Mouse (Mus musculus) kidney, embryonic 14.5 days (tissue): Measurements from ENCODE around the gene Hhatl. TPM values are rescaled to one million over a fixed set of nuclear protein-coding genes. Genes with fewer than 3 reads are reported as not detected.

Experiments used
- ATAC-seq: fragments of 200-750 bp; cut with Nextera tagmentation; 2 replicates; pipeline ENCODE4 v1.8.0; 2017; ENCODE audit warnings: moderate number of reproducible peaks, mild to moderate bottlenecking, moderate TSS enrichment, moderate library complexity; ENCODE audit not compliant: low FRiP score, low TSS enrichment
- H3K27ac ChIP-seq: fragments of 300-500 bp; sonication (generic); 2 replicates; pipeline ENCODE4 v1.5.1; 2014; ENCODE audit warnings: low read depth, mild to moderate bottlenecking, low read length, moderate library complexity, mixed read lengths
- H3K27me3 ChIP-seq: fragments of 300-500 bp; sonication (generic); 2 replicates; pipeline ENCODE4 v1.6.1; 2014; ENCODE audit warnings: mild to moderate bottlenecking, low read length; ENCODE audit not compliant: control insufficient read depth, insufficient read depth
- H3K36me3 ChIP-seq: fragments of 300-500 bp; sonication (generic); 2 replicates; pipeline ENCODE4 v1.6.1; 2014; ENCODE audit warnings: low read length, mixed read lengths; ENCODE audit not compliant: control insufficient read depth, insufficient read depth
- H3K4me1 ChIP-seq: fragments of 300-500 bp; sonication (generic); 2 replicates; pipeline ENCODE4 v1.6.1; 2014; ENCODE audit warnings: low read length, mixed read lengths; ENCODE audit not compliant: control insufficient read depth, insufficient read depth
- H3K4me2 ChIP-seq: fragments of 300-500 bp; sonication (generic); replicated peaks from 2 replicates; pipeline ENCODE4 v1.6.1; 2014; ENCODE audit warnings: low read depth, mild to moderate bottlenecking, low read length
- H3K4me3 ChIP-seq: fragments of 300-500 bp; sonication (generic); 2 replicates; pipeline ENCODE4 v1.5.1; 2014; ENCODE audit warnings: mild to moderate bottlenecking, low read length
- H3K9ac ChIP-seq: fragments of 300-500 bp; sonication (generic); 2 replicates; pipeline ENCODE4 v1.6.1; 2014; ENCODE audit warnings: low read depth, mild to moderate bottlenecking, low read length, moderate library complexity
- H3K9me3 ChIP-seq: fragments of 300-500 bp; sonication (generic); 2 replicates; pipeline ENCODE4 v1.6.1; 2016; ENCODE audit warnings: low read length; ENCODE audit not compliant: control insufficient read depth
- WGBS: fragments of 180-500 bp; shearing (Covaris S2); extraction: QIAGEN DNeasy Blood & Tissue Kit; methylation state at CpG from one replicate; pipeline ENCODE4 v1.1.7; 2014; 5-methylcytosine and 5-hydroxymethylcytosine counted together
- polyA plus RNA-seq: library from polyadenylated mRNA; unstranded; fragments of >200 nt; fragmentation: Nextera tagmentation; extraction: Ambion mirVana; gene quantifications from 2 replicates; pipeline ENCODE4 v1.2.1, GENCODE M21; 2014

Gene Hhatl
- polyA plus RNA-seq, 1 experiment from 2014 or later, result not detected

GRCm38 (mm10) chr9:121810081-121810821 is 17.9 kb upstream of the Hhatl start:
- Histone ChIP-seq H3K36me3 (no peaks in the 10 kb centered on the region), H3K4me3 (no peak overlapping the region), H3K27ac (no peak overlapping the region), H3K27me3 (no peaks in the 10 kb centered on the region), H3K9ac (no peak overlapping the region), H3K4me1 (0 out of 2 replicates have a peak, but pooled peaks cover 3% of the 10 kb centered on the region), H3K4me2 (no peak overlapping the region), H3K9me3 (no peaks in the 10 kb centered on the region)
- ATAC-seq, result 0 out of 2 replicates have a peak, but pooled peaks have one; percentile 14
- 31% methylated on average over 15 of the region's 15 CpGs for WGBS

DNA sequence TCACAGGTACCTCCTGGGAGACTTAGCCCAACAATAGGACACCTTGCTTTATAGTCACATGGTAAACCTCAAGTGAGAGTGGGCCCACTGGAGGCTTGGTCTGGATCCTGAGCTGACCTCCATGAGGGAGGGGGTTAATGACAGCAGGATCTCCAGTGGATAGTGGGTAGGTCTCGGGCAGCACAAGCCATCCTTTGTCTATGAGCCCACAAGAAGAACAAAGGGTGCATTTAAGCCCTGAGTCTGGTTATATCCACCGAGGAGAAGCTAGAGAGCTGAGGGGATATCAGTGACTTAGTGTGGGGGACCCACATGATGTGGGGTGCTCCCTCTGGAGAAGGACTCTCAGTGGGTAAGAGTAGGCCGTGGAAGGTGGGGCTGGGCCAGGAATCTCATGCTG is 16.2 kb upstream of the Hhatl start:
- Histone ChIP-seq H3K27ac (no peak overlapping the region), H3K36me3 (no peaks in the 10 kb centered on the region), H3K9me3 (no peaks in the 10 kb centered on the region), H3K4me3 (no peak overlapping the region), H3K27me3 (no peaks in the 10 kb centered on the region), H3K4me2 (no peak overlapping the region), H3K4me1 (0 out of 2 replicates have a peak, but pooled peaks cover 3% of the 10 kb centered on the region), H3K9ac (no peak overlapping the region)
- WGBS, result 74% methylated on average over 3 of the region's 3 CpGs
- ATAC-seq, result no peak

DNA sequence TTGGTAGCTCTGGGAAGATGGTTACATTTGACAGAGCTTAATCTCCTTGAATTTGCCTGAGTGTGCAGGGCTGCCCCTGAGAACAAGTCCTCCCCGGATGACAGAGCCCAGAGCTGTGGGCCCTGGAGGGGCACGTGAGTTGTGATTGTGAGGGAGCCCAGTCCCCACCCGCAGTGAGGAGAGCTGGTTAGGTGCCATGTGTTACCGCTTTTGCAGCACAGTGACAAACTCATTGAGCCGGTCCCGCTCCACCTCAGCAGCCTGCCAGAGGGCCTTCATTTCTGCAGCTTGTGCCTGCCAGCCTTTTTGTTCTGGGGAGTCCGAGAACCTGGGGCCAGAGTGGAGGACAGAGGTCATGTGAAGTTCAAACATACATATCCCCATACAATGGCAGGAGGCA is 15.6 kb upstream of the Hhatl start:
- Histone ChIP-seq H3K4me1 (0 out of 2 replicates have a peak, but pooled peaks cover 3% of the 10 kb centered on the region), H3K27ac (no peak overlapping the region), H3K4me3 (no peak overlapping the region), H3K9me3 (no peaks in the 10 kb centered on the region), H3K36me3 (no peaks in the 10 kb centered on the region), H3K4me2 (no peak overlapping the region), H3K9ac (no peak overlapping the region), H3K27me3 (no peaks in the 10 kb centered on the region)
- no peak for ATAC-seq
- WGBS, result 77% methylated on average over 7 of the region's 7 CpGs

GRCm38 (mm10) chr9:121807546-121807945 is 15.2 kb upstream of the Hhatl start:
- H3K27ac ChIP-seq, result no peak overlapping the region
- no peaks in the 10 kb centered on the region for H3K36me3 ChIP-seq
- H3K4me3 ChIP-seq, result no peak overlapping the region
- no peak overlapping the region for H3K4me2 ChIP-seq
- ATAC-seq, result no peak
- WGBS, result 77% methylated on average over 1 of the region's 1 CpGs
- no peak overlapping the region for H3K9ac ChIP-seq
- 0 out of 2 replicates have a peak, but pooled peaks cover 3% of the 10 kb centered on the region for H3K4me1 ChIP-seq
- H3K27me3 ChIP-seq, result no peaks in the 10 kb centered on the region
- no peaks in the 10 kb centered on the region for H3K9me3 ChIP-seq

GRCm38 (mm10) chr9:121802747-121803146 is 10.4 kb upstream of the Hhatl start:
- Histone ChIP-seq H3K4me3 (no peak overlapping the region), H3K9ac (no peak overlapping the region), H3K4me2 (no peak overlapping the region), H3K9me3 (no peaks in the 10 kb centered on the region), H3K27me3 (no peaks in the 10 kb centered on the region), H3K4me1 (no peaks in the 10 kb centered on the region), H3K36me3 (no peaks in the 10 kb centered on the region), H3K27ac (no peak overlapping the region)
- WGBS, result 56% methylated on average over 7 of the region's 7 CpGs
- no peak for ATAC-seq

GRCm38 (mm10) chr9:121798887-121799520 is 6.7 kb upstream of the Hhatl start:
- no peak for ATAC-seq
- H3K27me3 ChIP-seq, result no peaks in the 10 kb centered on the region
- no peaks in the 10 kb centered on the region for H3K36me3 ChIP-seq
- no peaks in the 10 kb centered on the region for H3K9me3 ChIP-seq
- H3K4me1 ChIP-seq, result no peaks in the 10 kb centered on the region
- H3K4me3 ChIP-seq, result no peak overlapping the region
- no peak overlapping the region for H3K4me2 ChIP-seq
- WGBS, result 55% methylated on average over 5 of the region's 6 CpGs
- no peak overlapping the region for H3K27ac ChIP-seq
- H3K9ac ChIP-seq, result no peak overlapping the region

DNA sequence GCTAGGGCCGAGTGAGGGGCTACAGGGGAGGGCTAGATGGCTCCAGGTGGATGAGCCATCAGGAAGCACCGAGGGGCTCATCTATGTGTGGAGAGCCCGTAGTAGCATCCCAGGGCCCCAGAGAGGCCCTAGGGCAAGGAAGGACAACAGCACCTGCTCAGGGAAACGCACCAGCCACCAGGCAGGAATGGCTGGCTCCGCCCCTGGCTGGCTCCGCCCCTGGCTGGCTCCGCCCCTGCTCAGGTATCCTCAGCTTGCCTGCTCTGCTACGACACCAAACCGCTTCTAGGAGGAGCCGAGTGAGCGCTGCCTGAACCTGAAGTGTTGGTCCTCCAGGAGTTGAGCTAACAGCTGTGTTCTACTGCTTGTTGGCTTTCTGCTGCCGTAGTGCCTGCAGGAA is 5.4 kb upstream of the Hhatl start:
- H3K27me3 ChIP-seq, result no peaks in the 10 kb centered on the region
- H3K4me1 ChIP-seq, result no peaks in the 10 kb centered on the region
- H3K9ac ChIP-seq, result no peak overlapping the region
- WGBS, result 13% methylated on average over 12 of the region's 12 CpGs
- peak overlapping the region; percentile 15; the same call in 1 of the 2 replicates for H3K4me2 ChIP-seq
- no peaks in the 10 kb centered on the region for H3K36me3 ChIP-seq
- H3K27ac ChIP-seq, result no peak overlapping the region
- H3K9me3 ChIP-seq, result no peaks in the 10 kb centered on the region
- ATAC-seq, result no peak
- H3K4me3 ChIP-seq, result no peak overlapping the region

DNA sequence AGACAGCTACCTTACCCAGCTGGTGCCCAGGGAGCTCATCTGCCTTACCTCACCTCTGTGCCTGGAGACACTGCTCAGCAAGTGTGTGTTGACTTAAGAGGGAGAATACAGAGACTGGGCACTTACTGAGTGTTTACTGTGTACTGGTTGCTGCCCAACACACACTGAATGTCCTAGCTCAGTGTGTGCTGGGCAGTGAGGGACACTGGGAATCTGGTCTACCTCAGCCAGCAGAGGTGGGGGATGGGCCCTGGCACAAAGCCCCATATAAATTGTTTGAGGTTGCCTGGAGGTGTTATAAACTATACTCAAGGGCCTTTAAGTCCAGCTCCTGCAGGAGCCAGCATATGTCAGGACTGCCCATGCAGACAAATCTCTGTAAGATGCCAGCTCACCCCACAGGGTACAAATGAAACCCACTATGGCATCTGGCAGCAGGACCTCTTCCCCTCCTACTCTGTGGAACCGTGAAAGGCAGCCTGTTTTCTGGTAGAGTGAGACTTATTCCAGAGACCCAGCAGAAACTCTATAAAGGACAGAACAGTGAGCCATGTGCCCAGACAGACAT is 2.7 kb upstream of the Hhatl start:
- no peaks in the 10 kb centered on the region for H3K27me3 ChIP-seq
- H3K4me2 ChIP-seq, result no peak overlapping the region
- H3K4me1 ChIP-seq, result peaks cover 11% of the 10 kb centered on the region
- no peaks in the 10 kb centered on the region for H3K36me3 ChIP-seq
- no peaks in the 10 kb centered on the region for H3K9me3 ChIP-seq
- H3K4me3 ChIP-seq, result no peak overlapping the region
- no peak overlapping the region for H3K27ac ChIP-seq
- 52% methylated on average over 1 of the region's 1 CpGs for WGBS
- ATAC-seq, result no peak
- H3K9ac ChIP-seq, result no peak overlapping the region

DNA sequence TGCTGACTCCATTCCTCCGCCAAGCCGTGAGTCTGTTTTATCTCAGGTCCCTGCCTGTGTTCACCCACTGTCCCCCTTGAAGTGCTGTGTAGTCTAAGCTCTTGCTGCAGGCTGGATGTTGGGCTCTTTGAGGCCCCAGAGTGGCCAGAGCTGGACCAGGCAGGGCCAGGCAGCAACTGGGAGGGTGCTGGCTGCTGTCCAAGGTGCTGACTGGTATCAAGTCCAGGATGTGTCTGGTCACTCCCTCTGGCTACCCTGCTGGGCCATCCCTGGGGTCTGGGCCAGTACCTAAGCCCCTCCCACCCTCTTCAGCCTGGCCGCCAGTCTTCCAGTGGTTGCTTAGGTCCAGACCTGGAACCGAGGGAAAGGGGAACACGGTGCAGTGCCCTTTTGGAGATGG is 1.1 kb downstream of the Hhatl start:
- Histone ChIP-seq H3K4me2 (no peak overlapping the region), H3K9ac (no peak overlapping the region), H3K4me3 (no peak overlapping the region), H3K27ac (no peak overlapping the region), H3K27me3 (no peaks in the 10 kb centered on the region), H3K9me3 (no peaks in the 10 kb centered on the region), H3K36me3 (no peaks in the 10 kb centered on the region), H3K4me1 (peaks cover 11% of the 10 kb centered on the region)
- WGBS, result 18% methylated on average over 5 of the region's 5 CpGs
- ATAC-seq, result peak; percentile 84
